Mouse (Mus musculus): Measurements from ENCODE around the gene Kdf1. TPM values are rescaled to one million over a fixed set of nuclear protein-coding genes. Genes with fewer than 3 reads are reported as not detected.

The Kdf1 gene
- polyA plus RNA-seq, 1 experiment, result not detected

GRCm38 (mm10) chr4:133561622-133562021 is 42.9 kb downstream of the Kdf1 start:
- H3K36me3 ChIP-seq (ENCODE audit: control insufficient read depth), result no peaks in the 10 kb centered on the region
- TF ChIP-seq GATA1 (IDR thresholded peaks at IDR 0.05; ENCODE audit: low read length) (no peak), TAL1 (IDR thresholded peaks at IDR 0.05; ENCODE audit: low read length) (no peak)
- no peak overlapping the region for H3K4me3 ChIP-seq (replicated peaks)
- peaks cover 3% of the 10 kb centered on the region; the same call in 1 of the 2 replicates for H3K9me3 ChIP-seq (ENCODE audit: control insufficient read depth, low read length)
- no peaks in the 10 kb centered on the region for H3K4me1 ChIP-seq (ENCODE audit: control insufficient read depth)
- no peaks in the 10 kb centered on the region for H3K27me3 ChIP-seq (ENCODE audit: control insufficient read depth)

DNA sequence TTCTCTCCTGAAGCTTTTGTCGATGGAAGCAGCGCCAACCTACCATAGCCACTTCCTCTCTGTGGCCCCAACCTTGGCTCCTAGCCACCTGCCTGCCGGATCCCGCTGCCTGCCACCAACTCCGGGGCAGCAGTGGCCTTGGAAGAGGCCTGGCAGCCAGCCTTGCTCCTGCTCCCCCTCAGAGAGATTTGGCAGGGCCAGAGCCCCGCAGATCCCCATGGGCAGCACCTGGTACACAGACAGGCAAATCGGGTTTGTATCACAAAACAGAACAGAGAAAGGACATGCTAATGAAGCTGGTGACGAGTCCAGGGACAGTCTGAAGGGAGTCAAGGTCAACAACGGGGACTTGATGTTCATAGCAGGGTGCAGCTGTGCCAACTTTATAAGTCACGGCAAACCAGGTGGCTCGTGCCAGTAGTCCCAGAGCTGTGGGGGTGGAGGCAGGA is 44.4 kb downstream of the Kdf1 start:
- no peaks in the 10 kb centered on the region for H3K4me1 ChIP-seq (ENCODE audit: control insufficient read depth)
- H3K27me3 ChIP-seq (ENCODE audit: control insufficient read depth), result no peaks in the 10 kb centered on the region
- peaks cover 3% of the 10 kb centered on the region; the same call in 1 of the 2 replicates for H3K9me3 ChIP-seq (ENCODE audit: control insufficient read depth, low read length)
- TF ChIP-seq TAL1 (IDR thresholded peaks at IDR 0.05; ENCODE audit: low read length) (no peak), GATA1 (IDR thresholded peaks at IDR 0.05; ENCODE audit: low read length) (no peak)
- no peak overlapping the region for H3K4me3 ChIP-seq (replicated peaks)
- no peaks in the 10 kb centered on the region for H3K36me3 ChIP-seq (ENCODE audit: control insufficient read depth)

- no peaks in the 10 kb centered on the region for H3K36me3 ChIP-seq (ENCODE audit: control insufficient read depth)
- H3K4me1 ChIP-seq (ENCODE audit: control insufficient read depth), result no peaks in the 10 kb centered on the region
- no peak overlapping the region for H3K4me3 ChIP-seq (replicated peaks)
- peaks cover 5% of the 10 kb centered on the region; the same call in 1 of the 2 replicates for H3K9me3 ChIP-seq (ENCODE audit: control insufficient read depth, low read length)
- H3K27me3 ChIP-seq (ENCODE audit: control insufficient read depth), result no peaks in the 10 kb centered on the region
- no peak for TF ChIP-seq GATA1 (IDR thresholded peaks at IDR 0.05; ENCODE audit: low read length)
- no peak for TF ChIP-seq TAL1 (IDR thresholded peaks at IDR 0.05; ENCODE audit: low read length)
Measured at GRCm38 (mm10) chr4:133567251-133567650, 48.5 kb downstream of the Kdf1 start.

- Histone ChIP-seq H3K36me3 (ENCODE audit: control insufficient read depth) (no peaks in the 10 kb centered on the region), H3K4me3 (replicated peaks) (no peak overlapping the region), H3K27me3 (ENCODE audit: control insufficient read depth) (no peaks in the 10 kb centered on the region), H3K4me1 (ENCODE audit: control insufficient read depth) (peaks cover 10% of the 10 kb centered on the region), H3K9me3 (ENCODE audit: control insufficient read depth, low read length) (peaks cover 3% of the 10 kb centered on the region; the same call in 1 of the 2 replicates)
- TF ChIP-seq GATA1 (IDR thresholded peaks at IDR 0.05; ENCODE audit: low read length), result no peak
- no peak for TF ChIP-seq TAL1 (IDR thresholded peaks at IDR 0.05; ENCODE audit: low read length)
Measured at GRCm38 (mm10) chr4:133569291-133570065, 50.7 kb downstream of the Kdf1 start.

DNA sequence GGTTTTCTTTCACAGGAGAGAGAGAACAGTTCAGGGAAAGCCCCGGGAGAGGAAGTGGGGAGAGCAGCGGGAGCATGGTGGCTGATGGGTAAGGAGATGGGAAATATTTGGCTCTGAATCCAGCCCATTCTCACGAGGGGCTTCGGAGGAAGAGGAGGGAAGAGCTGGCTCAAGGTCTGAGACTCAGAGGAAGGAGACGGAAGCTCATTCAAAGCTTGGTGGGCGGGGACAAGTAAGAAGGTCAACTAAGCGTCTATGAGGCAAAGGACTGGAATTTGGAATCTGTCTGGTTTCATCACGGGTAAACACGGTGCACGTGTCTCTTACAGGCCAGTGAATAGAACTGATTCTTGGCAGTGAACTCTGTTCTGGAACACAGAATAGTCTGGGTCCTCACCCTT is 51.3 kb downstream of the Kdf1 start:
- H3K27me3 ChIP-seq (ENCODE audit: control insufficient read depth), result no peaks in the 10 kb centered on the region
- no peak overlapping the region for H3K4me3 ChIP-seq (replicated peaks)
- no peaks in the 10 kb centered on the region for H3K36me3 ChIP-seq (ENCODE audit: control insufficient read depth)
- TF ChIP-seq TAL1 (IDR thresholded peaks at IDR 0.05; ENCODE audit: low read length) (no peak), GATA1 (IDR thresholded peaks at IDR 0.05; ENCODE audit: low read length) (no peak)
- H3K9me3 ChIP-seq (ENCODE audit: control insufficient read depth, low read length), result 0 out of 2 replicates have a peak, but pooled peaks cover 2% of the 10 kb centered on the region
- H3K4me1 ChIP-seq (ENCODE audit: control insufficient read depth), result peaks cover 14% of the 10 kb centered on the region

GRCm38 (mm10) chr4:133574070-133574842 is 55.5 kb downstream of the Kdf1 start, which contains the start of gene Gpatch3:
Gpatch3 (plus strand) TSS chr4:133574745.
- TF ChIP-seq TAL1 (IDR thresholded peaks at IDR 0.05; ENCODE audit: low read length) (no peak), GATA1 (IDR thresholded peaks at IDR 0.05; ENCODE audit: low read length) (no peak)
- Histone ChIP-seq H3K9me3 (ENCODE audit: control insufficient read depth, low read length) (0 out of 2 replicates have a peak, but pooled peaks cover 2% of the 10 kb centered on the region), H3K27me3 (ENCODE audit: control insufficient read depth) (no peaks in the 10 kb centered on the region), H3K4me1 (ENCODE audit: control insufficient read depth) (peaks cover 26% of the 10 kb centered on the region), H3K4me3 (replicated peaks) (peak within 1 kb of the TSS; percentile 88), H3K36me3 (ENCODE audit: control insufficient read depth) (peaks cover 17% of the 10 kb centered on the region)

DNA sequence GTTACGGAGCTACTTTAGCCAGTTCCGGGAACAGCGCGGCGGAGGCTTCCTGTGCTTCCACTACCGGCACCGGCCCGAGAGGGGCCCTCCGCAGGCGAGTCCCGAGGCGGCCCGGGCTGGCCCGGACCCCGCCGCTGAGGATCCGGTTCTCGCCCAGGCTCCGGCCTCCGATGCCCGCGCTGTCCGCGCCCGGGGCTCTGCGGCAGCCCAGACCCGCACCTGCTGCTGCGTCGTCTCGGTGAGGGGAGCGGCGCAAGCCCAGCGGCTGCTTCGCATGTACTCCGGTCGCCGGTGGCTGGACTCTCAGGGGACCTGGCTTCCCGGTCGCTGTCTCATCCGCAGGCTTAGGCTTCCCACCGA is 56.1 kb downstream of the Kdf1 start:
- Histone ChIP-seq H3K27me3 (ENCODE audit: control insufficient read depth) (no peaks in the 10 kb centered on the region), H3K9me3 (ENCODE audit: control insufficient read depth, low read length) (0 out of 2 replicates have a peak, but pooled peaks cover 2% of the 10 kb centered on the region), H3K4me3 (replicated peaks) (peak overlapping the region; percentile 88), H3K4me1 (ENCODE audit: control insufficient read depth) (peaks cover 26% of the 10 kb centered on the region), H3K36me3 (ENCODE audit: control insufficient read depth) (peaks cover 22% of the 10 kb centered on the region)
- no peak for TF ChIP-seq TAL1 (IDR thresholded peaks at IDR 0.05; ENCODE audit: low read length)
- no peak for TF ChIP-seq GATA1 (IDR thresholded peaks at IDR 0.05; ENCODE audit: low read length)

DNA sequence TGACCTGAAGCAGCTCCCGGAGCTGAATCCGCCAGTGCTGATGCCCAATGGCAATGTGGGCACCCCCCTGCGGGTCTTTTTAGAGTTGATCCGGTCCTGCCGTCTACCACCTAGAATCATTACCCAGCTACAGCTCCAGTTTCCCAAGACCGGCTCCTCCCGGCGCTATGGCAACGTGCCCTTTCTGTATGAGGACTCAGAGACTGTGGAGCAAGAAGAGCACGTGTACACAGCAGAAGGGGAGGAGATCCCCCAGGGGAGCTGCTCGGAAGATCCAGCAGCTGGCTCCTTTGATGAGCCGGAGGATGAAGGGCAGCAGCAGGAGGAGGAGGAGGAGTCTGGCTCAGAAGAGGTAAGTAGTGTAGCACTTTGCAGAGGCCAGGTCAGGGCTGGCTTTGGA is 59.2 kb downstream of the Kdf1 start:
- Histone ChIP-seq H3K9me3 (ENCODE audit: control insufficient read depth, low read length) (no peaks in the 10 kb centered on the region), H3K27me3 (ENCODE audit: control insufficient read depth) (no peaks in the 10 kb centered on the region), H3K4me3 (replicated peaks) (no peak overlapping the region), H3K36me3 (ENCODE audit: control insufficient read depth) (peaks cover 49% of the 10 kb centered on the region), H3K4me1 (ENCODE audit: control insufficient read depth) (peaks cover 29% of the 10 kb centered on the region)
- no peak for TF ChIP-seq GATA1 (IDR thresholded peaks at IDR 0.05; ENCODE audit: low read length)
- TF ChIP-seq TAL1 (IDR thresholded peaks at IDR 0.05; ENCODE audit: low read length), result no peak

Other genes starting within 250 kb of the Kdf1 start
- gene Tmem222, start 241.2 kb upstream of the Kdf1 start, polyA plus RNA-seq (2012), result 4.2 and 5.3 TPM in 2 replicates
- gene Wdtc1, start 165.5 kb upstream of the Kdf1 start, polyA plus RNA-seq (2012), result 23.1 and 24.0 TPM in 2 replicates
- gene Slc9a1, start 149.3 kb upstream of the Kdf1 start, polyA plus RNA-seq (2012), result 3.7 and 3.8 TPM in 2 replicates
- gene Tent5b, start 38.8 kb upstream of the Kdf1 start, polyA plus RNA-seq (2012), result not detected in 2 replicates
- gene Trnp1, start 20.4 kb upstream of the Kdf1 start, polyA plus RNA-seq (2012), result not detected in 2 replicates
- gene Nudc, start 27.0 kb downstream of the Kdf1 start, polyA plus RNA-seq (2012), result 24.0 and 28.9 TPM in 2 replicates
- gene Nr0b2, start 34.4 kb downstream of the Kdf1 start, polyA plus RNA-seq (2012), result not detected in 2 replicates
- 1.2 and 1.6 TPM in 2 replicates for gene Gpatch3, start 55.8 kb downstream of the Kdf1 start, polyA plus RNA-seq (2012)
- gene Gpn2, start 65.4 kb downstream of the Kdf1 start, polyA plus RNA-seq (2012), result 4.0 and 4.2 TPM in 2 replicates
- 0.06 and 0.22 TPM in 2 replicates for gene Sfn, start 83.2 kb downstream of the Kdf1 start, polyA plus RNA-seq (2012)
- gene Zdhhc18, start 131.2 kb downstream of the Kdf1 start, polyA plus RNA-seq (2012), result 0.25 and 0.43 TPM in 2 replicates
- 1.6 and 2.0 TPM in 2 replicates for gene Pigv, start 153.7 kb downstream of the Kdf1 start, polyA plus RNA-seq (2012)
- 2.3 and 2.6 TPM in 2 replicates for gene Arid1a, start 237.8 kb downstream of the Kdf1 start, polyA plus RNA-seq (2012)

Data from erythroblast, embryonic 14.5 days (primary cell).